Mouse (Mus musculus): ENCODE measurements around the gene Bst2.

The Bst2 gene

DNA sequence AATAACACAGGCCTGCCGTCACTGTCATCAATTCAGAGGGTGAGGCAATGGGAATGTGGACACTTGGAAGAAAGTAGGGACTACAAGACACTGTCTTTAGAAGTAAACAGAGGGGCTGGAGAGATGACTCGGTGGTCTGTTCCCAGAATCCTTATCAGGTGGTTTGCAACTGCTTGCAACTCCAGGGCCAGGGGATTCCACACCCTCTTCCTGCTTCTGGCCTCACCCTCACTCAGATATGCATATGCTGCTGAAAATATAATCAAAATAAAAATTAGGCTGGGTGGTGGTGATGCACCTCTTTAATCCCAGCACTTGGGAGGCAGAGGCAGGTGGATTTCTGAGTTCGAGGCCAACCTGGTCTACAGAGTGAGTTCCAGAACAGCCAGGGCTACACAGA lies 22.8 kb upstream of the Bst2 start:
- 89% methylated on average over 3 of the region's 3 CpGs for WGBS

DNA sequence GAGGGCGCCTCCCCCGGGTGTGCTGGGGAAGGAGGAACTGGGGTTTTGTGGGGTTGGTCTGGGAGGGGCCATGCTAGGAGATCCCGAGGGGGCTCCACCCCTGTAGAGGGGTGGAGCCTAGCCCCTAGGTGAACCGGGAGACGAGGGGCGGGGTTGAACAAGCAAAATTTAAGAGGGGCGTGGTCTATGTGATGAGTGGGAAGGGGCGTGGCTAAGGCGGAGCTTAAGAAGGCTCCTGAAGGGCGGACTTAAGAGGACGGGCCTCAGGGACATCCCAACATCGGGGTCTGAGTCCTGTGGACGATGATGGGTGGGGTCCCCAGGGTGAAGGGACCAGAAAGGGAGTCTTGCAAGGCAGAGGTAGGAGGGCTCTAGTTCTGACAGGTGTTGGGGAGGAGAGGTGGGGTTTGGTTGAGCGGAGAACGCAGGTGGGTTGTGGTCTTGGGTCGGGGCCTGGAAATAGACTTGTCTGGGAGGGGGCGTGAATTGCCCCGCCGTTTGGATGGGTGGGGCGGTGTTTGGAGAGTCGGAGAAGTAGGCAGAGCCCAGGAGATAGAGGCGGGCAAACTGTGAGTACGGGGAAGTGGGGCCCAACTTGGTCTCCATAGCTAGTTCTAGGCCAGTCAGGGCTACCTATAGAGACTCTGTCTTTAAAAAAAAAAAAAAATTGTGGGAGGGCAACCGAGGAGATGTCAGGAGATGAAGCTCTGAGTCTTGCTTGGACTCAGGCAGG lies 21.9 kb upstream of the Bst2 start:
- WGBS = 8% methylated on average over 24 of the region's 24 CpGs

DNA sequence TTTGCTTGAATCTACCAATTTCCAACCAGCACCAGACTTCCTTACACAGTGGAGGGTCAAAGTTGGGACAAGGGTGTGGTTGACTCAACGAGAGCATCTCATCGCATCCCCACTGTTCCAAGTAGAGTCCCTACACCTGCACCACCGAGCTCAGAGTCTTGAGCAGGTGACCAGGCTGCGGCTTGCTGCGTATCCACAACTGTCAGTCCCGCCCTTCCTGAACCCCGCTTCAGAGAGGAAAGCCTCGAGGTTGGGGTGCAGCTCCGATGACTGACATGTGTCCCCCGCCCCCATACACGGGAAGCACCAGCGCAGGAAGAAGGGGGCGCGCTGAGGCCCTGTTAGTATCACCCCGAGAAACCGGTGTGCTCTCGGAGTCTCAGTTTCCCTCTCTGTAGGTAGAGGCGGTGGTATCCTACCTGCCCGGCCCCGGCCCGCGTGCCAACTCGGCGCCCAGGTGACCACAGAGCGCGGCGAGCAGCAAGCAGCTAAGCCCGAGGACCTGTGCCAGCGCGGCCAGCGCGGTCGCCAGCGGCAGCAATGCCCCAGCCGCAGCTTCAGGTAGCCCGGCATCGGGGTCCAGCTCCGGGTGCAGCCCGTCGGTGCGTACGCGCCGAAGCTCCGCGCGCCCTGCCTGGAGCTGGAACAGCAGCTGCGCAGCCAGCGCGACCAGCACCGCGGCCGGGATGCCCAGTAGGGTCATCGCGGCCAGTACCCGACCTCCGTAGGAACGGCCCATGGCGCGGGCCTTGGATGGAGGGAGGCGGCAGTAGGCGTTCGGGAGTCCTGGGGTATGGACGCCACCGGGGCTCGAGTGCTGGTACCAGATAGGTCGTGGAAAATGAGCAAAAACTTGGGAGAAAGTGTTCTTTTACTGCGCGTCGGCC lies 21.1 kb upstream of the Bst2 start, which contains the start of gene Tmem221:
TSS of gene Tmem221 (minus strand) at position 801 of the 887 bp plus-strand sequence.
- 6% methylated on average over 70 of the region's 70 CpGs for WGBS

DNA sequence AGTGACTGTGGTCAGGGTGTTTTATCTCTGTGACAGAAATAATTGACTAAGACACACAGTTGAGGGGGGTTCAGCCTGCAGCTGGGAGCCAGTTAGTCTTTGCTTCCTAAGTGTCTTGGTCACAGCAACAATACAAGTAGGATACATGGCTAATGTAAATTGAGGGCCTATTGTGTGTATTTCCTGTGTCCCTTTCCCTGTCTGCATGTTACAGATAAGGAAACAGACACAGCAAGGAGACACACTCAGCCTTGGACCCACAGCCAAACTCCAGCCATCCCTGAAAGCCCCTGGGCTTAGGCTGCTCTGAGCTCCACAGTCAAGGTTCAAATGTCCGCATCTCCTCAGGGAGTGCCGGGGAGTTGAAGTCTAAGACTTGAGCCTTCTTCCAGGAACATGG lies 17.4 kb upstream of the Bst2 start:
- WGBS = 89% methylated on average over 2 of the region's 2 CpGs

DNA sequence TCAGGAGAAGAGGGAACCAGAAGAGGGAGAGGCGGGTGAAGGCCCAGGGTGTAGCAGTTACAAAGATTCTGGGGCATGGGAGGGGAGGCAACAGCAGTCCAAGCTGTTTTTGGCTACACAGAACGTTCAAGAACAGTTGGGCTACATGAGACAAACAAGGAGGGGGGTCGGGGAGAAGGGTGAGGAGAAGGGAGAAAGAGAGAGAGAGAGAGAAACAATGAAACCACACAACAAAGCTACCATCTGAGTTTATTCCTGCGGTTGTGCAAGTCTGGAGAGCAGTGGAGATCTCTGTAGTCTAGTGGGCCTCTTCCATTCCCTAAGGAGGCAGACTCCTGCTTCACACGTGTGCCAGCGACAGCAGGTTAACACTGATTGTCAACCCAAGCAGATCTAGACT lies 16.7 kb upstream of the Bst2 start:
- WGBS = 66% methylated on average over 6 of the region's 6 CpGs

DNA sequence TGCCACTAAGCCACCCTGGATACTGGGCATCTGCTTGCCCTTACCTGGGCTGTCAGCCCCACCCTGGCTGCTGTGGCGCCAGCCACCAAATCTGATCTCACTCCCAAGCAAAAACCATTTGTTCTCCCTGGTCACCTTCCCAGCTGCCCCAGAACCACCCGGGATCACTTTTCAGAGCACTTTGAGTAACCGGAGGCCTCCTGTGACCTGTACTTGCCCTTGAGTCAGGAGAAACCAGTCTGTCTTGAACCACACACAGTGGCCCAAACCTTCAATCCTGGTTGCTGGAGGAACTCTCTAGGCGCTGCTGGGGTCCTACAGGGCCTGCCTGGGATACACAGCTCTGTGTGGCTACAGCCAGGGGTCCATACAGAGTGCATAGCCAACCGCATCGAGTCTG lies 15.5 kb upstream of the Bst2 start:
- 82% methylated on average over 6 of the region's 6 CpGs for WGBS

DNA sequence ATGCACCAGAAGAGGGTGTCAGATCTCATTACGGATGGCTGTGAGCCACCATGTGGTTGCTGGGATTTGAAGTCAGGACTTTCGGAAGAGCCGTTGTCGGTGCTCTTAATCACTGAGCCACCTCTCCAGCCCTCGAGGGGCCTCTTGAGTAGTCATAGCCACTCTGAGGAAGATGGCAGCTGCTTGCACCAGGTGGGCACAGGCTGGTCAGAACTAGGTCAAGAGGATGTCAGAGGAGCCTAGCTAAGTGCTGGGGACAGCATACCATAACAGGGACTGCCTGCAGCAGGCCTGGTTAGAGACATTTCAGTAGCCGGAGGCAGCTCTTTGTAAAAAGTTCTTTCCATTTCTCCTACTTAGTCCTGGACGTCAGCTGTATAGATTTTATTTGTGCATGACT lies 13.5 kb upstream of the Bst2 start:
- 66% methylated on average over 7 of the region's 7 CpGs for WGBS

DNA sequence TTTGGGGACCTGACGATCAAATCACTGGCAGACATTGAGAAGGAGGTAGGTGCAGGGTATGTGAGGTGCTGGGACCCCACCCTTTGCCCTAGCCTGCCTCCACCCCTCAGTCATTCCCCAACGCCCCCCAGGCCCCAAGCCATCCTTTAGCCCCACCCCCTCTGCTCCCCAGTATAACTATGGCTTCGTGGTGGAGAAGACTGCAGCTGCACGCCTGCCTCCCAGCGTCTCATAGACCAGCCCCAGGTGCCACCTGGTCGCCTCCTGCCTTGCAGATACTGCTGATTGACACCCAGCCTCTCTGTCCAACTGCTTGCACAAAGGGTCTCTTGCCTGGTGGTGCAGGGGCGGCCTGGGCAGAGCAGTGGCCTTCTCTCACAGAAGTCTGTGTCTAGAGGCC lies 10.3 kb upstream of the Bst2 start:
- 91% methylated on average over 7 of the region's 7 CpGs for WGBS

DNA sequence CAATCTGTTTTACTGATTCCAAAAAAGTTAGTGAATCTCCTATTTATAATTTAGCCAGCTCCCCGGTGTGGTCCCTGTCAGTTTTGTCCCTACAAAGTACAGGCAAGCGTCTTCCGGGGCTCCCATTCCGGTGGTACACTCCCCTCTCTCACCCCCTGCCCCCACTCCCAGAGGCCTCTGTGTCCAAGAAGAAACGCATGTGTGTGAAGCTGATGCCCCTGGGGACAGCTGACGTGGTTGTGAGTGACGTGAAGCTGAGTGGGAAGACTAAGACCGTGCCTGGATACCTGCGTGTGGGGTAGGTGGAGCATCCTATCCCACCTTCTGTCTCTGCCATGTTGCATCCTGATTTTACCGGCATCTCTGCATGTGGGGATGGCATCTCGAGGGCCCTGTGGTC lies 7.8 kb upstream of the Bst2 start:
- WGBS = 91% methylated on average over 11 of the region's 11 CpGs

DNA sequence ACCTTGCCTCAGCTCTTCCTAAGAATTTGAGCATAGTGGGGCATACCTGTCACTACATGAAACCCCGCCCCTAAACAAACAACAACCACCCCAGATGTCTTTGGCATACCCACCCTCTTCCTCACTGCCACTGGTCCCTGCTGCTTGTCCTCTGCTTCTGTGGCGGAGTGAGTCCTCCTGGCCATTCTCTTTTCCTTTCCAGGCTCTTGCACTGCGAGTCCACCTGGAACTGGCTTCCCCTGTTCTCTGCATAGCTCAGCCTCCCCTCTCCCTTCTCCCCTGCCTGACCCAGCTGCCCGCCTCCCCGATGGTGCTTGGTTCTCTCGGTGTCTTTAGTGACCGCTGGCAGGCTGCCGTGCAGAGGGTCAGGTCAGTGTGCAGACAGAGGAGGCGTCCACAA lies 6.5 kb upstream of the Bst2 start:
- 89% methylated on average over 9 of the region's 9 CpGs for WGBS

DNA sequence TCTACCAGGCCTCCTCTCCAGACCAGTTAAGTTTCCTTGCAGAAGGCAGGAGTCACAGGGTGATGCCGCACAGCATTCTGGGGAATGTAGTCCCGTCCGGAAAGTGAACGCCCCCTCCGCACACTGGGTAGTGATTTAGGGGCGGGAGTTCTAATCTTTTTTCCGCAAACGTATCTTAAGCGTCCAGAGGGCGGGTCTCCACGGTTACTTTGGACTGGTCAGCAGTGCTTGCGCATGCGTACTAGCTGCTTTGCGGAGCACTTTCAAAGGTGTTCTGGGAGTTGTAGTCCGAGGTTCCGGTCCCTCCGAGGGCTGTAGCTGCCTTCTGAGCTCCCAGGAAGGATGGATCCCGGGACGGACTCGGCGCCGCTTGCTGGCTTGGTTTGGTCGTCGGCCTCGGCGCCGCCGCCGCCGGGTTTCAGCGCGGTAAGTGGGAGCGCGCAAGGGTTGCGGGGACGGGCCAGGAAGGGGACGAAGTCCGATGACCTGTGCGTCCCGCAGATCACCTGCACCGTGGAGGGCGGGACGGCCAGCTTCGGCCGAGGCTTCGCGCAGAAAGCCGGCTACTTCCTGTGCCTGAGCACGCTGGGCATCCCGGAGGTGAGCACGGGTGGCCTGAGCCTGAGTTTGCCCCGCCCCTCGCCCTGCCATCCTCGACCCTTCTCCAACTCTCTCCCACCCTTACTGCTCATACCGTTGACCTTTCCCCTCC lies 5.5 kb upstream of the Bst2 start, which contains the start of gene Mvb12a:
TSS of gene Mvb12a (plus strand) at position 291 of the 712 bp plus-strand sequence.
- under 1% methylated on average over 55 of the region's 55 CpGs for WGBS

DNA sequence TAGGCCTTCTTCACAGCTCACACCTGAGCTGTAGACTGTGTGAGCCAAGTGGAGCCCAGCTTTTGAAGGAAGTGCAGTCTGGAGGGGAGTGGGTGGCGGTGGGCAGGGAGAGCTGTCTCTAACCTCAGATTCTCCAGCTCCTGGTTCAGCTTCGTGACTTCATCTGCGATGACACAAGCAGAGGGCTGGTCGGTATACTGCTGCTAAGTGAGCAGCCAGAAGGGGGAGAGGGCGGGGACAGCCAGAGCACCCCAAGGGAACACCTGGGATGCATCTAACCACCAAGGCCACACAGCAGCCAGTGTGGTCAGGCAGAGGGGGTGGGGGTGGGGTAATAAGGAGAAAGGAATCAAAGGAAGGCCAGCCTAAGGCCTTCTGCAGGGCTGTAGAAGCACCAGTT lies 1.6 kb downstream of the Bst2 start:
- 75% methylated on average over 5 of the region's 5 CpGs for WGBS

DNA sequence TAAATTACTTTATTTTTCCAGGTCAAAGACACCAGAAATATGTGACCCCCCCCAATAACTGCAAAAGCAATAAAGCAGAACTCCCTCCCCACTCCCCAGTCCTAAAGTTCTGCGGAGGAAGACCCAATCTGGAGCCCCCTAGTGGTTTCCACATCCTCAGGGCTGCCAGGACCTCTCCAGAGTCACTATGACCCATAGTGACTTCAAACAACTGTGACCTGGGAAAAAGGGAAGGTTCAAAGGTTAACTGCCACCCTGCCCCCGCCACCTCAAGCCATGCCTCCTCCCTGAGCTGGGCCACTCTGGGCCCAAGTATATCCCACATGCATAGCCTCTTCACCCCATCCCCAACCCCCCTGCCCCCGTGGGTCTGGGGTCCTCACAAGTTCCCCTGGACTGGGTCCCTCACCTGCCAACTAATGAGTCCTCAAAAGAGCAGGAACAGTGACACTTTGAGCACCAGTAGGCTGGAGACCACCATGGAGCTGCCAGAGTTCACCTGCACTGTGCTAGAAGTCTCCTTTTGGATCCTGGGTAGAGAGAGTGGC lies 2.9 kb downstream of the Bst2 start:
- WGBS = 62% methylated on average over 3 of the region's 3 CpGs

DNA sequence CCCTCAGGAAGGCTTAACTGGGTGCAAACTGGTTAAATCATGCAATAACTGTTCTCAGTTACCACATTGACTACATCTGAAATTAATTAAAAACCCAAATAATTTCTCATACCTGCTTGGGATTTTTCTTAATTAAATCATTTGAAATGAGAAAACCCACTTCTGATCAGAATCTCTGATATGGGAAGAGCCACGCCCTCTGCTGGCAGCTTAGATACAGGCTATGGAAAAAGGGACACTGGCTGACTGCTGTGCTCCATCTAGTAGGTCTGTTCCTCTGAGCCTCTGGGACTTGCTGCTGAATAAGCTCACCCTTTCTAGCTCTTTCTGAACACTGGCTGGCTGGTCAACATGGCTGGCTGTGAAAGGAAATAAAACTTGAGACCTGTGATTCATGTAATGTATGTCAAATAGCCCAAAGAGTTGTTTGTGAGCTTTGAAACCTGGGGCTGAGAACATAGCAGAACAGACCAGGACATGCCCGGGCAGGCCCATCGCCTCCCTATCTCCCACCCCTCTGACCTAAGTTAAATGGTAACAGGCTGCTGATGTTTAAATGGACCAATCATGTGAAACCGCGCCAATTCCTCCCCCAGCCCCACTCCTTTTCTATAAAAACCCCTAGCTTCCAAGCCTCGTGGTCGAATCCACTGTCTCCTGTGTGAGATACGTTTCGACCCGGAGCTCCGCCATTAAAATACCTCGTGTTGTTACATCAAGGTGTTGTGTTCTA lies 6.4 kb downstream of the Bst2 start:
- 80% methylated on average over 9 of the region's 12 CpGs for WGBS

DNA sequence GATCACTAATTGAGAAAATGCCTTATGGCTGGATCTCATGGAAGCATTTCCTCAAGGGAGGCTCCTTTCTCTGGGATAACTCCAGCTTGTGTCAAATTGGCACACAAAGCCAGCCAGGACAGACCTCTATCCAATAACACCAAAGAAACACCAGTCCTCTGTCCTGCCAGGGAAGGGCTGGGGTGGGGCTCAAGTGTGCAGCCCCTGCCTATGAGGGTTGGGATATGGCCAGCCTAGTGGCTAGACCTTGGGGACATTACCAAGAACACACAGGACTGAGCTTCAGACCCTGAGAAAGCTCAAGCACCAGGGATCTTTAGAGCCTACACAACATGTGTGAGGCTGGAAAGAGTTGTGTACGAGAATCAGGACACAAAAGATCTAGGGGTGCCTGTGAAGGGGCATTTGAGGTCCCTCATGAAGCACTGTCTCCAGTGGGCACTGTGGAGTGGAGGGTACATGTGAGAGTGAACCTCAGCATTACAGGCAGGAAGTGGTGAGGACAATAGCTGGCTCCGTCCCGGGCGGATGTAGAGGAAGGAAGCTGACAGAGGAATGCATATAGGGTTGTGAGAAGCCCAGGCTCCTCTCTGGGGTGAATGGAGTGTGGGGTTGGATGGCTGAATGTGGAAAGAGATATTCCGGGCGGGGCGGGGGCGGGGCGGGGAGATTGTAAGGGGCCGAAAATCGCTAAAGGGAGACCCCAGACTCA lies 8.7 kb downstream of the Bst2 start:
- WGBS = 80% methylated on average over 11 of the region's 11 CpGs

DNA sequence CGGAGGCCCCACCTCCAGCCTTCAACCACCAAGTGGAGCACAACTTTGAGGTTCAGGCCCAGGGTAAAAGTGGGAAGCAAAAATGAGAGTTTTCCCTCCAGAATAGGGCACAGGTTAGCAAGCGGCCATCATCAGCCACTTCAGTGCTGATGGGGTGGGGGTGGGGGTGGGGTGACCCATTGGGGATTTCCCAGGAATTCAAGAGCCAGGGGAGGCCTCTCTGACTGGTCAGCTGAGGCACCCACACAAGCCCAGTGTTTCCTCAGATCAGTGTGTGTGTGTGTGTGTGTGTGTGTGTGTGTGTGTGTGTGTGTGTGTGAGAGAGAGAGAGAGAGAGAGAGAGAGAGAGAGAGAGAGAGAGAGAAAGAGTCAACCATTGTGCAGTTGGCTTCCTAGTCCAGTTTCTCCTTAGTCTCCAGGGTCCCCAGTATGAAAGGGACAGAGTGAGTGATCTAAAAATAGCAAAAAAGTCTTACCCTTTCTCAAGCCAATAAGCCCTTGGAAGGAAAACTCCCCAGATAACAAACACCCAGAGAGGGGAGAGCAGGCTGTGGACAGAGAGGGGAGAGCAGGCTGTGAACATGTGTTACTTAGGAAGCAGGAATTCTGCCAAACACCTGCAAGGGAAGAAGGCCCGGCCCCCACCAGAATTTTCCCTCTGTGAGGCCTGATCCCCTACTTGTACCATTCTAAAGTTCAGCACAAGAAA lies 9.9 kb downstream of the Bst2 start:
- 68% methylated on average over 3 of the region's 3 CpGs for WGBS

DNA sequence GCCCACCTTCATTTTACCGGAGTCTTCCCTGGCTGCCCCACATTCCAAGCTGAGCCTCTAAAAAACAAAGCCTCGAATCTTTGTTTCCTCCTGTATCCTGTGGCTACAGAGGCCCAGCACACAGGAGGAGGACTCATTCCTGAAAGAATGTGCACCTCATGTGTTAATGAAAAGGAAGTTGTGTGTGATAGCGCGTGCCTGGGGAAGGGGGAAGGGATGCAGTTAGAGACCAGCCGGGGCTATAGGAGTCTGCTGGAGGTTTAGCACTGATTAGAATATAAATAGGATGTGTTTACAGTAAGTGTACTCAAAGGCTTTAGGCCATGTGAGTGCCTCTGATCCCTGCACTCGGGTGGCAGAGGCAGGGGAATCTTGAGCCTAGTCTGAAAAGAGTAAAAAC lies 11.0 kb downstream of the Bst2 start:
- WGBS = 70% methylated on average over 6 of the region's 6 CpGs

DNA sequence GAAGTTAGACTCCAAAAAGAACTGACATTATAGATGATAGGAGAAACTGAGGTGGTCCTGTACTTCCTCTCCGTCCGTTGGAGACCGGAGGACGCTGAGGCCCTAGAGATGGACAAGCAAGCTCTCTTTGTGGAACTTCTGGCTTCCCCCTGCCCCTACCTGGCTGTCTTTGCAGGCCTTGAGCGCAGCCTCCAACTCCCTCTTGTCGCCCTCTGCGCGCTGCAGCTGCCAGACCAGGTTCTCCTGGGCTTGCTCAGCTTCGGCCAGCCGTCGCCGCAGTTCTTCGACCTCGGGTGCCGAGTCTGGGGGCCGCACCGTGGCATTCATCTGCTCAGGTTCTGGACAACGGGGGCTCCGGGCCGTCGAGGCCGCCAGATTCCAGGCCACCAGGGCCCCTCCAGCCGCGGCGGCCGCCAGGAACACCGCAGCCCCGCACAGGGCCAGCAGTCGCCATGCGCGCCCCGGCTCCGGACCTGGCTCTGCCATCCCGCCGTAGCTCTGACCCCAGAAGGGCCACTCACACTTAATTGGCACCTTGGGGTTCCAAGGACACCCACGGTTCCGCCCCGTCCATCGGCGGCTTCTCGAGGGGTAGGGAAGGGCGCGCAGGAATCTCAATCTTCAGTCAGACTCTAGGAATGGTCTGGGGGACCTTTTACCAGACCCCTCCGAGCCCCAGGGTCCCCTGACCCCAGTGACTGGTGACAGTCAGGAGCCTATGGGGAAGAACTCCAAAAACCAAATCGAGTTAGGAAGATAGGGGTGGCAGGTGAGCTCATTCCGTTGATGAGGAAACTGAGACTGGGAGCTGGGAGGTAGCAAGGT lies 11.8 kb downstream of the Bst2 start, which contains the start of gene Ccdc194:
TSS of gene Ccdc194 (minus strand) at position 486 of the 825 bp plus-strand sequence.
- WGBS = 27% methylated on average over 46 of the region's 46 CpGs

DNA sequence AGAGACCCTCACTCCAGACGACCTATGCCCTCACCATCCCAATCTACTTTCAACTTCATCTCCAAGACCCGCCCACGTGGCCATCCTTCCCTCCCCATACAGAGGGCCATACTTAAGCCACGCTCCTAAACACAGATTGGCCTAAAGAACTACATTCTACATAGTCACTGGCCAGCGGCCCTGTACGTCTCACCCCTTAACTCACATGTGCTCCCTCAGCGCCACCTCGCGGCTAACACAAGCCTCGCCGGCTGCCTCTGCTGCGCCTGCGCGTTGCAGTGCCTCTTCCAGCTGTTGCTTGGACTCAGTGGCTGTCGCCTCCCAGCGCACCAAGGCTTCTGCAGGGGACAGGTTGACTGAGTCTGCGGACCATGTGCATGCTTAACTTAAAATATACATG lies 15.6 kb downstream of the Bst2 start:
- WGBS = 6% methylated on average over 17 of the region's 17 CpGs
